Mouse (Mus musculus) thymus, adult 2 months (tissue): ENCODE measurements around the gene Tmem209.

Source experiments
- CTCF ChIP-seq: fragments of 200-500 bp; IDR thresholded peaks from 2 replicates; pipeline ENCODE4 v1.5.1; 2012; ENCODE audit warnings: mild to moderate bottlenecking, control low read depth, low read length, moderate library complexity, borderline replicate concordance; ENCODE audit not compliant: control insufficient read depth, poor library complexity, insufficient read depth; ENCODE audit errors: extremely low read depth
- POLR2A ChIP-seq: fragments of 200-500 bp; IDR thresholded peaks from 2 replicates; pipeline ENCODE4 v1.6.1; 2012; ENCODE audit warnings: mild to moderate bottlenecking, low read length, control low read depth, moderate library complexity; ENCODE audit not compliant: control insufficient read depth, poor library complexity, insufficient read depth; ENCODE audit errors: extremely low read depth

- no peak for TF ChIP-seq CTCF
- TF ChIP-seq POLR2A: no peak
These were observed 70.0 kb downstream of the Tmem209 start for GRCm38 (mm10) chr6:30439576-30439975.
